Mouse (Mus musculus) limb, embryonic 12.5 days (tissue): ENCODE data around the gene Ugdh. TPM values are rescaled to one million over a fixed set of nuclear protein-coding genes. Genes with fewer than 3 reads are reported as not detected.

Source experiments
- ATAC-seq: fragments of 200-750 bp; cut with Nextera tagmentation; 2 replicates; pipeline ENCODE4 v1.8.0; 2017; ENCODE audit warnings: low read depth, moderate TSS enrichment; ENCODE audit not compliant: insufficient number of reproducible peaks, insufficient read depth, low FRiP score, low TSS enrichment
- H3K27ac ChIP-seq: fragments of 300-500 bp; sonication (generic); 2 replicates; pipeline ENCODE4 v1.5.1; 2016; ENCODE audit warnings: mild to moderate bottlenecking, moderate library complexity
- H3K27me3 ChIP-seq: fragments of 300-500 bp; sonication (generic); 2 replicates; pipeline ENCODE4 v1.6.1; 2016; ENCODE audit warnings: mild to moderate bottlenecking, moderate library complexity
- H3K36me3 ChIP-seq: fragments of 300-500 bp; sonication (generic); 2 replicates; pipeline ENCODE4 v1.6.1; 2016; ENCODE audit warnings: mild to moderate bottlenecking, moderate library complexity
- H3K4me1 ChIP-seq: fragments of 300-500 bp; sonication (generic); replicated peaks from 2 replicates; pipeline ENCODE4 v1.6.1; 2016
- H3K4me2 ChIP-seq: fragments of 300-500 bp; sonication (generic); 2 replicates; pipeline ENCODE4 v1.6.1; 2016; ENCODE audit warnings: mild to moderate bottlenecking, moderate library complexity
- H3K4me3 ChIP-seq: fragments of 300-500 bp; sonication (generic); replicated peaks from 2 replicates; pipeline ENCODE4 v1.5.1; 2016; ENCODE audit warnings: mild to moderate bottlenecking
- H3K9ac ChIP-seq: fragments of 300-500 bp; sonication (generic); replicated peaks from 2 replicates; pipeline ENCODE4 v1.6.1; 2016; ENCODE audit warnings: mild to moderate bottlenecking, moderate library complexity
- H3K9me3 ChIP-seq: fragments of 300-500 bp; sonication (generic); 2 replicates; pipeline ENCODE4 v1.6.1; 2016; ENCODE audit warnings: mild to moderate bottlenecking, moderate library complexity
- WGBS: fragments of 180-500 bp; shearing (Covaris S2); methylation state at CpG from one replicate; pipeline ENCODE4 v1.1.7; 2016; 5-methylcytosine and 5-hydroxymethylcytosine counted together
- polyA plus RNA-seq: library from polyadenylated mRNA; unstranded; fragments of >200 nt; fragmentation: Nextera tagmentation; extraction: Ambion mirVana; gene quantifications from 2 replicates; pipeline ENCODE4 v1.2.1, GENCODE M21; 2016

The Ugdh gene
- polyA plus RNA-seq, 1 experiment from 2014 or later = 154 TPM

- Histone ChIP-seq H3K9me3 (no peaks in the 10 kb centered on the region), H3K4me2 (peak within 1 kb of the TSS; percentile 88), H3K27me3 (no peaks in the 10 kb centered on the region), H3K4me1 (peaks cover 16% of the 10 kb centered on the region), H3K9ac (peak within 1 kb of the TSS; percentile 99), H3K27ac (peak within 1 kb of the TSS; percentile 92), H3K36me3 (peaks cover 49% of the 10 kb centered on the region), H3K4me3 (peak within 1 kb of the TSS; percentile 98)
- peak; percentile 95 for ATAC-seq
- WGBS = under 1% methylated on average over 83 of the region's 83 CpGs
Observed at GRCm38 (mm10) chr5:65390648-65391644, 44.8 kb downstream of the Ugdh start, which contains the start of the genes Rpl9 and Lias. Gene Rpl9, minus strand, starts transcription at chr5:65391444. Gene Lias, plus strand, starts transcription at chr5:65391497.

GRCm38 (mm10) chr5:65387008-65387867 is 48.5 kb downstream of the Ugdh start:
- peaks cover 39% of the 10 kb centered on the region for H3K36me3 ChIP-seq
- H3K27ac ChIP-seq = no peak overlapping the region
- WGBS = 77% methylated on average over 6 of the region's 6 CpGs
- no peak overlapping the region for H3K4me3 ChIP-seq
- H3K4me2 ChIP-seq = no peak overlapping the region
- H3K27me3 ChIP-seq = no peaks in the 10 kb centered on the region
- no peak overlapping the region for H3K9ac ChIP-seq
- no peaks in the 10 kb centered on the region for H3K9me3 ChIP-seq
- H3K4me1 ChIP-seq = peaks cover 15% of the 10 kb centered on the region
- ATAC-seq = no peak

GRCm38 (mm10) chr5:65385704-65386103 is 50.0 kb downstream of the Ugdh start:
- Histone ChIP-seq H3K27ac (no peak overlapping the region), H3K9ac (no peak overlapping the region), H3K4me1 (peaks cover 13% of the 10 kb centered on the region), H3K4me2 (no peak overlapping the region), H3K27me3 (no peaks in the 10 kb centered on the region), H3K9me3 (no peaks in the 10 kb centered on the region), H3K4me3 (no peak overlapping the region), H3K36me3 (peaks cover 39% of the 10 kb centered on the region)
- ATAC-seq = no peak
- WGBS = 73% methylated on average over 2 of the region's 2 CpGs

GRCm38 (mm10) chr5:65374746-65375145 is 61.0 kb downstream of the Ugdh start:
- Histone ChIP-seq H3K9me3 (no peaks in the 10 kb centered on the region), H3K4me1 (no peaks in the 10 kb centered on the region; the same call in 1 of the 2 replicates), H3K27ac (no peak overlapping the region), H3K27me3 (no peaks in the 10 kb centered on the region), H3K4me2 (no peak overlapping the region), H3K4me3 (no peak overlapping the region), H3K36me3 (no peaks in the 10 kb centered on the region), H3K9ac (no peak overlapping the region)
- no peak for ATAC-seq
- WGBS = 78% methylated on average over 7 of the region's 7 CpGs

GRCm38 (mm10) chr5:65371551-65371950 is 64.2 kb downstream of the Ugdh start:
- H3K4me1 ChIP-seq = no peaks in the 10 kb centered on the region; the same call in 1 of the 2 replicates
- no peaks in the 10 kb centered on the region for H3K27me3 ChIP-seq
- H3K36me3 ChIP-seq = no peaks in the 10 kb centered on the region
- no peak overlapping the region for H3K27ac ChIP-seq
- H3K9ac ChIP-seq = no peak overlapping the region
- ATAC-seq = no peak
- no peak overlapping the region for H3K4me3 ChIP-seq
- WGBS = 94% methylated on average over 7 of the region's 7 CpGs
- no peaks in the 10 kb centered on the region for H3K9me3 ChIP-seq
- no peak overlapping the region for H3K4me2 ChIP-seq

GRCm38 (mm10) chr5:65367837-65368236 is 67.9 kb downstream of the Ugdh start:
- no peak overlapping the region for H3K9ac ChIP-seq
- H3K4me1 ChIP-seq = no peaks in the 10 kb centered on the region
- no peak overlapping the region for H3K27ac ChIP-seq
- H3K9me3 ChIP-seq = no peaks in the 10 kb centered on the region
- no peak overlapping the region for H3K4me2 ChIP-seq
- no peaks in the 10 kb centered on the region for H3K27me3 ChIP-seq
- WGBS = 89% methylated on average over 11 of the region's 11 CpGs
- no peak for ATAC-seq
- no peak overlapping the region for H3K4me3 ChIP-seq
- H3K36me3 ChIP-seq = no peaks in the 10 kb centered on the region

Other genes starting within 250 kb of the Ugdh start
- gene Wdr19, start 236.3 kb downstream of the Ugdh start, polyA plus RNA-seq = 12.2 and 16.6 TPM in 2 replicates
- gene Rfc1, start 100.3 kb downstream of the Ugdh start, polyA plus RNA-seq = 118 and 120 TPM in 2 replicates
- gene Klb, start 87.6 kb downstream of the Ugdh start, polyA plus RNA-seq = 0.09 TPM in 1 of 2 replicates, not detected in the other
- gene Rpl9, start 44.5 kb downstream of the Ugdh start, polyA plus RNA-seq = 1,006 and 1,010 TPM in 2 replicates
- 66.7 and 67.1 TPM in 2 replicates for gene Lias, start 44.5 kb downstream of the Ugdh start, polyA plus RNA-seq
- not detected in 2 replicates for gene Gm43552, start 56.9 kb upstream of the Ugdh start, polyA plus RNA-seq
- 106 and 116 TPM in 2 replicates for gene Smim14, start 101.2 kb upstream of the Ugdh start, polyA plus RNA-seq
- 213 and 217 TPM in 2 replicates for gene Ube2k, start 101.3 kb upstream of the Ugdh start, polyA plus RNA-seq